Mouse (Mus musculus): Measurements from ENCODE around the gene Wscd1. TPM values are rescaled to one million over a fixed set of nuclear protein-coding genes. Genes with fewer than 3 reads are reported as not detected.

Wscd1 gene
- polyA plus RNA-seq, 1 experiment from 2014 or later, result 4.1 TPM

DNA sequence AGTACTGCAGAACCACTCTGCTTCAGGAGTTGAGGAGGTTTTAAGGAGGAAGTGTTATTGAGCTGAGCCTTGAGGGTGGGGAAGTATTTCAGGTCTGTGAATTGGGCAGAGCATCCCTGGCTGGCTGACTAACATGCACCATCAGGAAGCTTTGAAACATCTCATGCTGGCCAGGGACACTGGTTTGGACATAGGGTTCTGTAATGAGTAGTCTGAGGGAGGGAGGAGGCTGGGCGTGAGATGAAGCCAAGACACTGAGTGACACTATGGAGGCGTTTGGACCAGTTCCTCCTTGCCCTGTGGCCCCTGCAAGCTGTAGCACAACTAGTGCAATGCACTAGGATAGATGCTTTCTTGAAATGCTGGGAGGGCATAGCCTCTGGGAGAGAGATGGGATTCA, 5.4 kb downstream of the Wscd1 start:
- ATAC-seq (ENCODE audit: extremely low read depth, insufficient number of reproducible peaks, low FRiP score, low TSS enrichment), result no peak

GRCm38 (mm10) chr11:71756325-71756724, 6.6 kb downstream of the Wscd1 start:
- H3K36me3 ChIP-seq, result no peaks in the 10 kb centered on the region
- H3K9ac ChIP-seq, result no peak overlapping the region
- H3K4me3 ChIP-seq, result no peak overlapping the region
- peaks cover 2% of the 10 kb centered on the region for H3K4me1 ChIP-seq
- 42% methylated on average over 3 of the region's 3 CpGs for WGBS
- ATAC-seq (ENCODE audit: extremely low read depth, insufficient number of reproducible peaks, low FRiP score, low TSS enrichment), result no peak
- no peaks in the 10 kb centered on the region for H3K9me3 ChIP-seq
- H3K27ac ChIP-seq (replicated peaks), result no peak overlapping the region
- H3K4me2 ChIP-seq, result no peak overlapping the region
- H3K27me3 ChIP-seq (replicated peaks), result peaks cover 51% of the 10 kb centered on the region

More for the DNA sequence above, 5.4 kb downstream of the Wscd1 start:
- no peak overlapping the region for H3K4me3 ChIP-seq
- H3K4me1 ChIP-seq, result peaks cover 10% of the 10 kb centered on the region
- WGBS, result 50% methylated on average over 2 of the region's 2 CpGs
- no peak overlapping the region for H3K9ac ChIP-seq
- H3K27ac ChIP-seq (replicated peaks), result no peak overlapping the region
- peaks cover 63% of the 10 kb centered on the region for H3K27me3 ChIP-seq (replicated peaks)
- H3K4me2 ChIP-seq, result no peak overlapping the region
- H3K36me3 ChIP-seq, result no peaks in the 10 kb centered on the region
- no peaks in the 10 kb centered on the region for H3K9me3 ChIP-seq

DNA sequence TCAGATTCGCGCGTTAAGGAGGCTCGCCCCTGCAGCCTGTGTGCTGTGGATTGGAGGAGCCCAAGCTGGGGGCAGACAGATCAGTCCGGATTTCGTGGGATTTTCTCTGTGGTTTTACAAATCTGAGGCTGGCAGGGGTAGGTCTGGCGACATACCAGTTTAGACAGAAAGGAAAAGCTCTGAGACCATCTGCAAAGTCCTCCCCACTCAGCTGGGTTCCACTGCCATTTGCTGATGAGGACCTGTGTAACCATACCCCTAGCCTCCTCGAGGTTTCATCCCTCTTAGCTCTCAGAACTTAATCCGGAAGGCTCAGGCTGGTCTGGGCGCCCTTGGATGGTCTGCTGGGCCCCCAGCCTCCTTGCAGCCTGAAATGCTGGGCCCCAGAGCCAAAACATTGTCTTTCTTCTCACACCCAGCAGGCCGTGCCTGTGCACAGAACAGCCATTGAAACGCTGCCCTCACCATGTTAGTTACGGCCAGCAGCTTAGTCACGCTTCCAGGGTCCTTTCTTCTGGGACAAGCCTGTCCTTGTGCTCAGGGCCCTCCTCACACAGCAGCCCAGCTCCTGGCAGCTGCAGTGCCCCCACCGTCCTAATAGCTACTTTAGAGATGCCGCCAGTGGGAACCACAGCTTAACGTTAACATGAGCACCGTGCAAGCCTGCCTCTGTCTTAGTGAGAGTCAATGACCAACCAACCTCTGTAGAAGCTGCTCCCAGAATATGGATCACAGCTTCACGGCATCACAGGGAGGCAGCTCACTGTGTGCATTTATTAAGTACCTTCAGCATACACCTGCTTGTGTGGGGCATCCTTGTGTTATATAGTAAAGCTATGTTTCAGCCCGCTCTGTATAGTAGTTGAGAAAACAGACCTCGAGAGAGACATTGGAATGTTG, 8.7 kb downstream of the Wscd1 start:
- WGBS, result 45% methylated on average over 21 of the region's 21 CpGs
- ATAC-seq (ENCODE audit: extremely low read depth, insufficient number of reproducible peaks, low FRiP score, low TSS enrichment), result no peak
- Histone ChIP-seq H3K36me3 (no peaks in the 10 kb centered on the region), H3K4me3 (no peak overlapping the region), H3K4me1 (no peaks in the 10 kb centered on the region), H3K9me3 (no peaks in the 10 kb centered on the region), H3K27me3 (replicated peaks) (peaks cover 30% of the 10 kb centered on the region), H3K4me2 (no peak overlapping the region), H3K9ac (no peak overlapping the region), H3K27ac (replicated peaks) (no peak overlapping the region)

- Histone ChIP-seq H3K27ac (replicated peaks) (no peak overlapping the region), H3K4me3 (no peak overlapping the region), H3K4me1 (no peaks in the 10 kb centered on the region), H3K27me3 (replicated peaks) (peaks cover 6% of the 10 kb centered on the region), H3K36me3 (no peaks in the 10 kb centered on the region), H3K9me3 (no peaks in the 10 kb centered on the region), H3K9ac (no peak overlapping the region), H3K4me2 (no peak overlapping the region)
- 67% methylated on average over 9 of the region's 9 CpGs for WGBS
- ATAC-seq (ENCODE audit: extremely low read depth, insufficient number of reproducible peaks, low FRiP score, low TSS enrichment), result no peak
Measured at GRCm38 (mm10) chr11:71760991-71761390, 11.3 kb downstream of the Wscd1 start.

DNA sequence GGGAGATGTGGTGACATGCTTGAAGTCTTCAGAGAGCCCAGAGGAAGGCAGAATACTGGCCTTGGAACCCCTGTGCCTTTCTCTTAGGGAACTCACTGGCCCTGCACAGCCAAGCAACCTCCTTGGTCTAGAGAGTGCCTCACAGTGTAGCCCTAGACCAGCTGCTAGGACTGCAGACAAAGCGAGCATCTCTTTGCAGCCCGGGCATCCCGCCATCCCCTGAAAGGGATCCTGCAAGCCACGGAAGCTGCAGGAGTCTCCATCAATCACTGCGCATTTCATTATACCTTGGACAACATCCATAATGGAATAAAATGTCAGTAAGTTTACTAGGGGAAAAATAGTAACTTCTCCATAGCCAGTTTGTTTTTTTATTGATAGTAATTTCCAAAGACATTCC, 13.4 kb downstream of the Wscd1 start:
- Histone ChIP-seq H3K4me3 (no peak overlapping the region), H3K9me3 (no peaks in the 10 kb centered on the region), H3K36me3 (no peaks in the 10 kb centered on the region), H3K27me3 (replicated peaks) (no peaks in the 10 kb centered on the region), H3K4me2 (no peak overlapping the region), H3K4me1 (no peaks in the 10 kb centered on the region), H3K9ac (no peak overlapping the region), H3K27ac (replicated peaks) (no peak overlapping the region)
- ATAC-seq (ENCODE audit: extremely low read depth, insufficient number of reproducible peaks, low FRiP score, low TSS enrichment), result no peak
- WGBS, result 48% methylated on average over 5 of the region's 5 CpGs

DNA sequence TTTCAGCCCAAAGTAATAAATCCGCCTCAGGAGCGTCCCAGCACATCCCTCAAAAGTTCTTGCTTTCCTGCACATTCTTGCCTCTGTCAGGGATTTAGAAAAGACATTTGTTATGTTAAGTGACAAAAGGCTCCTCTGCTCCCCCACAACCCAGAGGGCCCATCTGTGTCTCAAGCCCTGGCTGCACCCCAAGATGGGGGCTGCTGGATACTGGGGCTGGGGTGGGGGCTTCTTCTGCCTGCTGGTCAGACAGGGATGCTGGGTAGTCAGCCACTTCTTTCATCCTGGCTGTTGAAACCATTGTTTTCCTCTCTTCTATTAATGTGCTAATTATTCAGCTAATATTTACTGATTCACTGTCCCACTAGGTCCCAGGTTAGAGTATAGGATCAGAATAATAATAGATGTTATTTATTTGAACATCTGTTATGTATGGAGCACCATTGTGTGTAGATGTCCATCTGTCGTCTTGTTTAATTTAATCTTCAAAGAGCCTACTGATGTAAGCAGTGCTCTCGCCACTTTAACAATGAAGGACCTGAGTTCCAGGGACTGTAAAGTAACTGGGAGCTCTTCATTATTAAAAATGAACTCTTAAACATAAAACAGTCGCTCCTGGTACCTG, 14.0 kb downstream of the Wscd1 start:
- WGBS, result 53% methylated on average over 5 of the region's 5 CpGs
- no peak overlapping the region for H3K9ac ChIP-seq
- ATAC-seq (ENCODE audit: extremely low read depth, insufficient number of reproducible peaks, low FRiP score, low TSS enrichment), result no peak

GRCm38 (mm10) chr11:71764743-71765142, 15.0 kb downstream of the Wscd1 start:
- ATAC-seq (ENCODE audit: extremely low read depth, insufficient number of reproducible peaks, low FRiP score, low TSS enrichment), result no peak
- WGBS, result 40% methylated on average over 2 of the region's 2 CpGs
- Histone ChIP-seq H3K9ac (no peak overlapping the region), H3K4me2 (no peak overlapping the region), H3K27ac (replicated peaks) (no peak overlapping the region), H3K4me3 (no peak overlapping the region), H3K4me1 (no peaks in the 10 kb centered on the region), H3K9me3 (no peaks in the 10 kb centered on the region), H3K27me3 (replicated peaks) (no peaks in the 10 kb centered on the region; the same call in 1 of the 2 replicates), H3K36me3 (no peaks in the 10 kb centered on the region)

More for the DNA sequence above, 14.0 kb downstream of the Wscd1 start:
- H3K4me2 ChIP-seq, result no peak overlapping the region
- H3K36me3 ChIP-seq, result no peaks in the 10 kb centered on the region
- H3K4me3 ChIP-seq, result no peak overlapping the region
- H3K27me3 ChIP-seq (replicated peaks), result no peaks in the 10 kb centered on the region; the same call in 1 of the 2 replicates
- no peak overlapping the region for H3K27ac ChIP-seq (replicated peaks)
- no peaks in the 10 kb centered on the region for H3K4me1 ChIP-seq
- H3K9me3 ChIP-seq, result no peaks in the 10 kb centered on the region

DNA sequence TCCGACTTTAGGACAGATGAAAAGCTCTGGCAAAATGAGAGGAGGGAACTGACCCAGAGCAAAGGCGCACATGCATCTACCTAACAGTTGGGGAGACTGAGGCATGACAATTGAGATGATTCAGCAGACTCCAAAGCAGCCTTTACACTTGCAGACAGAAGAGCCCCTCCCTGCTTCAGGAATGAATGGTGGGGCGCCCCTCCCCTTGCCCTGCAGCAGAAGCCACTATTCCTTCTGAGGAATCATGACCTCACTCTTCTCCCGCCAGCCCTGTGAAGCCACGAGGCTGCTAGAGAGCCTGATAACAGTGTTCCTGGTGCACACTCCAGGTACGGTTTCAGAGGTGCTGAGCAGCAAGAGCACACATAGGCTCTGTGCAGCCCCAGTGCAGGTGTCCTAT, 15.6 kb downstream of the Wscd1 start:
- no peak for ATAC-seq (ENCODE audit: extremely low read depth, insufficient number of reproducible peaks, low FRiP score, low TSS enrichment)
- H3K4me1 ChIP-seq, result no peaks in the 10 kb centered on the region
- no peak overlapping the region for H3K4me3 ChIP-seq
- no peaks in the 10 kb centered on the region for H3K9me3 ChIP-seq
- H3K4me2 ChIP-seq, result no peak overlapping the region
- no peak overlapping the region for H3K9ac ChIP-seq
- no peaks in the 10 kb centered on the region for H3K36me3 ChIP-seq
- no peak overlapping the region for H3K27ac ChIP-seq (replicated peaks)
- H3K27me3 ChIP-seq (replicated peaks), result no peaks in the 10 kb centered on the region; the same call in 1 of the 2 replicates
- 38% methylated on average over 6 of the region's 6 CpGs for WGBS

DNA sequence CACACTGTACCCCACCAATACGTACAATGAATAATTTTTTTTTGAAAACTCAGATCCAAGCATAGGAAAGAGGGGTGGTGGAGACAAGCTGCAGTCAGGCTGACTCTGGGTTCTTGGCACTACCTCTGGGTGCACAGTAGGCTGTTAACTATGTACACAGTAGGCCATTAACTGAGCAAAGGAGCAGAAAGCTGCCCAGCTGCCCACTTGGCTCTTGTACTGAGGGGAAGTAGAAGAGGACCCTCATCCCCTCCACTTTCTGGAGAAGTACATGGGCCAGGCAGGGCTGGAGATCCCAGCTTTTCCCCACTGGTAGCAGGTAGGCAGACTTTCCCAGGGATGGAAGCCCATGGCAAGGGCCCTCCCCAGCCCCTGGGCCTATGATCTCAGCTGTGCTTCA, 16.7 kb downstream of the Wscd1 start:
- Histone ChIP-seq H3K27me3 (replicated peaks) (no peaks in the 10 kb centered on the region; the same call in 1 of the 2 replicates), H3K4me2 (no peak overlapping the region), H3K4me1 (no peaks in the 10 kb centered on the region), H3K9me3 (no peaks in the 10 kb centered on the region), H3K27ac (replicated peaks) (no peak overlapping the region), H3K4me3 (no peak overlapping the region), H3K36me3 (no peaks in the 10 kb centered on the region), H3K9ac (no peak overlapping the region)
- no peak for ATAC-seq (ENCODE audit: extremely low read depth, insufficient number of reproducible peaks, low FRiP score, low TSS enrichment)
- whole genome bisulfite sequencing, result 86% methylated on average over 1 of the region's 1 CpGs

DNA sequence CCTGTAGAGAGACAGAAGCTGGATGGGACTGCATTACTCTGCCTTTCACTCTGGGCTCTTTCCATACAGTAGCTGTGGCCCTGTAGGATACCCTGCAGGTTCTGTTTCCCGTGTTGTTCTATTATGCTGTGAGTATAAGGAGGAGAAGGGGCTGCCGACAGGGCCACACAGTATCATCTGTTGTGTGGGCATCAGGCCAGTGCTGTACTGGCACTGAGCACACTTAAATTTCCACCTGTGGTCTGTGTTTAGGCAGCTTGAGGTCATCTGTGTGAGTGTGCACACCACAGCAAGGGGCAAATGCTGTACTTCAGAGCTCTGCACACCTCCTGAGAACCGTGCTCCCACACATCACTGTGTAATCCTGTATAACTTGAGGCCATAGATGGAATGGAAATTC, 18.0 kb downstream of the Wscd1 start:
- Histone ChIP-seq H3K4me1 (no peaks in the 10 kb centered on the region), H3K9ac (no peak overlapping the region), H3K27ac (replicated peaks) (no peak overlapping the region), H3K27me3 (replicated peaks) (peaks cover 12% of the 10 kb centered on the region), H3K36me3 (no peaks in the 10 kb centered on the region), H3K9me3 (no peaks in the 10 kb centered on the region), H3K4me3 (no peak overlapping the region), H3K4me2 (no peak overlapping the region)
- 74% methylated on average over 3 of the region's 3 CpGs for WGBS
- no peak for ATAC-seq (ENCODE audit: extremely low read depth, insufficient number of reproducible peaks, low FRiP score, low TSS enrichment)

DNA sequence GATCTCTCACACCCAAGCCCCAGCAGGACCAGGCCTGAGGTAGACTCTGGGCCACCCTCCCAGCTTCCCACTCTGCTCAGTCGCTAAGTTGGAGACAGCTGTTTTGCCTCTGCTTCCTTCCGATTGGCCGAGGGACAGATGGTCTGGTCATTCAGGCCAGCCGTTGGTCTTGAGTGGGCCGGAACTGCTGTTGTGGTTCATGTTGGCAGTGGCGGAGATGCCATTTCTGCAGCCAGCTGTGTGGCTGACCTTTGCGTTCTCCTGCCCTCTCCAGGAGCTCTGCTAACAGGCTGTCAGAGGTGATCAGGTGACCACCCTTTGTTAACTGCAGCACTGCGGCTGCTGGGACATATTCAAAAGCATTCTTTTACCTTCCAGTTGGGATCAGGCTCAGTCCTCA, 20.0 kb downstream of the Wscd1 start:
- H3K36me3 ChIP-seq, result no peaks in the 10 kb centered on the region
- H3K4me1 ChIP-seq, result peaks cover 9% of the 10 kb centered on the region
- 54% methylated on average over 8 of the region's 8 CpGs for WGBS
- H3K27ac ChIP-seq (replicated peaks), result no peak overlapping the region
- H3K9me3 ChIP-seq, result no peaks in the 10 kb centered on the region
- no peak for ATAC-seq (ENCODE audit: extremely low read depth, insufficient number of reproducible peaks, low FRiP score, low TSS enrichment)
- no peak overlapping the region for H3K4me2 ChIP-seq
- no peak overlapping the region for H3K9ac ChIP-seq
- peaks cover 28% of the 10 kb centered on the region for H3K27me3 ChIP-seq (replicated peaks)
- no peak overlapping the region for H3K4me3 ChIP-seq
